Mouse (Mus musculus): ENCODE data around the gene Nup85. TPM values are rescaled to one million over a fixed set of nuclear protein-coding genes. Genes with fewer than 3 reads are reported as not detected.
A peak's percentile ranks its signal among the peaks of the same experiment; 100 is the strongest.

Gene Nup85
- polyA plus RNA-seq, 1 experiment from 2014 or later: 187 TPM

GRCm38 (mm10) chr11:115590526-115591075 is 26.4 kb downstream of the Nup85 start:
- Histone ChIP-seq H3K4me1 (ENCODE audit: control insufficient read depth, insufficient read depth, low read length) (no peaks in the 10 kb centered on the region), H3K4me3 (ENCODE audit: low read depth, low read length) (no peak overlapping the region), H3K27me3 (ENCODE audit: control insufficient read depth, insufficient read depth, low read length) (no peaks in the 10 kb centered on the region), H3K36me3 (ENCODE audit: control insufficient read depth, insufficient read depth, low read length) (peaks cover 36% of the 10 kb centered on the region), H3K9me3 (ENCODE audit: control insufficient read depth, low read length) (no peaks in the 10 kb centered on the region), H3K4me2 (ENCODE audit: low read depth) (no peak overlapping the region), H3K9ac (ENCODE audit: low read length) (no peak overlapping the region), H3K27ac (ENCODE audit: low read depth, low read length) (no peak overlapping the region)
- ATAC-seq (ENCODE audit: insufficient read depth, low FRiP score, low TSS enrichment) (no peak), DNase-seq (ENCODE audit: low spot score) (no peak)
- WGBS: 80% methylated on average over 2 of the region's 2 CpGs

- Histone ChIP-seq H3K27me3 (ENCODE audit: control insufficient read depth, insufficient read depth, low read length) (no peaks in the 10 kb centered on the region), H3K36me3 (ENCODE audit: control insufficient read depth, insufficient read depth, low read length) (peaks cover 16% of the 10 kb centered on the region), H3K27ac (ENCODE audit: low read depth, low read length) (no peak overlapping the region), H3K4me1 (ENCODE audit: control insufficient read depth, insufficient read depth, low read length) (no peaks in the 10 kb centered on the region), H3K9ac (ENCODE audit: low read length) (no peak overlapping the region), H3K9me3 (ENCODE audit: control insufficient read depth, low read length) (no peaks in the 10 kb centered on the region), H3K4me2 (ENCODE audit: low read depth) (no peak overlapping the region), H3K4me3 (ENCODE audit: low read depth, low read length) (no peak overlapping the region)
- ATAC-seq (ENCODE audit: insufficient read depth, low FRiP score, low TSS enrichment) (no peak), DNase-seq (ENCODE audit: low spot score) (no peak)
- WGBS: 96% methylated on average over 3 of the region's 3 CpGs
Observed at GRCm38 (mm10) chr11:115595209-115595608, 31.0 kb downstream of the Nup85 start.

DNA sequence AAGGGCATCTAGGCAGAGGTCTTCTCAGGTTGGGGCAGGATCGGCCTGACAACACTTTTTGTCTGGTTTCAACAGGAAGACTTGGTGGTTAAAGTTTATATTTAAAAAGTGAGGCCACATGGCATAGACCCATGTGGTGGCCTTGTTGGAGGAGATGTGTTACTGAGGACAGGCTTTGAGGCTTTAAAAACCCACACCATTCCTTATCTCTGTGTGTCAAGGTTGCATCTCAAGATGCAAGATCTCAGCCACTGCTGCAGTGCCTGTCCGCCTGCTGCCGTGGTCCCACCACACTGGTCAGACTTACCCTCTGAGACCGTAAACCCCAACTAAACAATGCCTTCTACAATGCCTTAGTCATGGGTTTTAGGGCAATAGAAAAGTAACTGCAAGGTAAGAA is 34.1 kb downstream of the Nup85 start:
- ATAC-seq (ENCODE audit: insufficient read depth, low FRiP score, low TSS enrichment): no peak
- peaks cover 11% of the 10 kb centered on the region for H3K4me1 ChIP-seq (ENCODE audit: control insufficient read depth, insufficient read depth, low read length)
- no peak overlapping the region for H3K27ac ChIP-seq (ENCODE audit: low read depth, low read length)
- H3K9me3 ChIP-seq (ENCODE audit: control insufficient read depth, low read length): no peaks in the 10 kb centered on the region
- no peaks in the 10 kb centered on the region for H3K27me3 ChIP-seq (ENCODE audit: control insufficient read depth, insufficient read depth, low read length)
- no peak for DNase-seq (ENCODE audit: low spot score)
- H3K9ac ChIP-seq (ENCODE audit: low read length): no peak overlapping the region
- H3K4me3 ChIP-seq (ENCODE audit: low read depth, low read length): no peak overlapping the region
- no peak overlapping the region for H3K4me2 ChIP-seq (ENCODE audit: low read depth)
- peaks cover 13% of the 10 kb centered on the region for H3K36me3 ChIP-seq (ENCODE audit: control insufficient read depth, insufficient read depth, low read length)
- 85% methylated on average over 4 of the region's 4 CpGs for WGBS

DNA sequence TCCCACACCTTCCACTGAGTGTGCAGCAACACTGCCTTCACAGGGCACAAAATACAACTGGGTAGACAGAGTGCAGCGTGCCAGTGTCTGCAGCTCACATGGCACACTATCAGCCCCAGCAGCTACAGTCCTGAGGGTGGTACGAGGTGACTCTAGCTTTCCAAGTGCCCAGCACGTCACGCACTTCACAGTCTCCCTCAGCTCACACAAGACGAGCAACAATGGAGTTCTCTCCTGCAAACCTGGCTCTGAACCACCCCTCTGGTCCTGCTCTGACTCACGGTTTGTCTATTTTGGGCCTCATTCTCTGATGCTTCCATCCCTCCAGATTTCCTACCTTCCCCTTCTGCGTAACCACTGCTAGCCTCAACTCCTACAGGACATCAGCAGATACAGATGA is 35.5 kb downstream of the Nup85 start:
- Histone ChIP-seq H3K9me3 (ENCODE audit: control insufficient read depth, low read length) (no peaks in the 10 kb centered on the region), H3K4me2 (ENCODE audit: low read depth) (no peak overlapping the region), H3K9ac (ENCODE audit: low read length) (no peak overlapping the region), H3K4me3 (ENCODE audit: low read depth, low read length) (no peak overlapping the region), H3K27me3 (ENCODE audit: control insufficient read depth, insufficient read depth, low read length) (no peaks in the 10 kb centered on the region), H3K4me1 (ENCODE audit: control insufficient read depth, insufficient read depth, low read length) (peaks cover 14% of the 10 kb centered on the region), H3K27ac (ENCODE audit: low read depth, low read length) (no peak overlapping the region), H3K36me3 (ENCODE audit: control insufficient read depth, insufficient read depth, low read length) (peaks cover 8% of the 10 kb centered on the region)
- 94% methylated on average over 7 of the region's 7 CpGs for WGBS
- DNase-seq (ENCODE audit: low spot score) (no peak), ATAC-seq (ENCODE audit: insufficient read depth, low FRiP score, low TSS enrichment) (no peak)

- WGBS: 97% methylated on average over 15 of the region's 15 CpGs
- no peak overlapping the region for H3K4me3 ChIP-seq (ENCODE audit: low read depth, low read length)
- H3K9ac ChIP-seq (ENCODE audit: low read length): no peak overlapping the region
- no peaks in the 10 kb centered on the region for H3K27me3 ChIP-seq (ENCODE audit: control insufficient read depth, insufficient read depth, low read length)
- H3K4me1 ChIP-seq (ENCODE audit: control insufficient read depth, insufficient read depth, low read length): peaks cover 16% of the 10 kb centered on the region
- DNase-seq (ENCODE audit: low spot score) (no peak), ATAC-seq (ENCODE audit: insufficient read depth, low FRiP score, low TSS enrichment) (no peak)
- peaks cover 6% of the 10 kb centered on the region for H3K36me3 ChIP-seq (ENCODE audit: control insufficient read depth, insufficient read depth, low read length)
- H3K4me2 ChIP-seq (ENCODE audit: low read depth): no peak overlapping the region
- H3K27ac ChIP-seq (ENCODE audit: low read depth, low read length): no peak overlapping the region
- H3K9me3 ChIP-seq (ENCODE audit: control insufficient read depth, low read length): no peaks in the 10 kb centered on the region
Observed at GRCm38 (mm10) chr11:115600743-115601142, 36.5 kb downstream of the Nup85 start.

GRCm38 (mm10) chr11:115601174-115601573 is 36.9 kb downstream of the Nup85 start:
- H3K4me1 ChIP-seq (ENCODE audit: control insufficient read depth, insufficient read depth, low read length): peaks cover 16% of the 10 kb centered on the region
- H3K9me3 ChIP-seq (ENCODE audit: control insufficient read depth, low read length): no peaks in the 10 kb centered on the region
- DNase-seq (ENCODE audit: low spot score) (no peak), ATAC-seq (ENCODE audit: insufficient read depth, low FRiP score, low TSS enrichment) (no peak)
- no peak overlapping the region for H3K9ac ChIP-seq (ENCODE audit: low read length)
- H3K27ac ChIP-seq (ENCODE audit: low read depth, low read length): no peak overlapping the region
- peaks cover 6% of the 10 kb centered on the region for H3K36me3 ChIP-seq (ENCODE audit: control insufficient read depth, insufficient read depth, low read length)
- WGBS: 96% methylated on average over 4 of the region's 4 CpGs
- no peak overlapping the region for H3K4me3 ChIP-seq (ENCODE audit: low read depth, low read length)
- H3K4me2 ChIP-seq (ENCODE audit: low read depth): no peak overlapping the region
- H3K27me3 ChIP-seq (ENCODE audit: control insufficient read depth, insufficient read depth, low read length): no peaks in the 10 kb centered on the region

DNA sequence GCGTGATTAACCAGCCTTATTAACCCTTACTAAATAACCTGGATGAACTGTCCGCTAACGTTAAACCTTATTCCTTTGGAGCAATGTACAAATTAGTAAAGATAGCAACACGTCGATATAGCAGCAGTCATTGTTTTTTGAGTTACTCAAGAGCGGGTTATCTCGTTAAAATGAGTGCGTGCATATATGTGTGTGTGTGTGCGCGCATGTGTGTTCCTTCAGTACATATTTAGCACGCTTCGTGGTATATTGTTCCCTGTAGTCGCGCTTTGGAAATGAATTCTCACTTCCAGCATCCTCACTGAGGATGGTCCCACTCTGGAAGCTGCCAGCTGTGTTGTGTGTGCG is 38.9 kb downstream of the Nup85 start:
- Histone ChIP-seq H3K4me3 (ENCODE audit: low read depth, low read length) (peak overlapping the region; percentile 98), H3K27ac (ENCODE audit: low read depth, low read length) (peak overlapping the region; percentile 83), H3K9ac (ENCODE audit: low read length) (peak overlapping the region; percentile 95), H3K4me2 (ENCODE audit: low read depth) (peak overlapping the region; percentile 83), H3K36me3 (ENCODE audit: control insufficient read depth, insufficient read depth, low read length) (peaks cover 19% of the 10 kb centered on the region), H3K4me1 (ENCODE audit: control insufficient read depth, insufficient read depth, low read length) (peaks cover 16% of the 10 kb centered on the region), H3K9me3 (ENCODE audit: control insufficient read depth, low read length) (no peaks in the 10 kb centered on the region), H3K27me3 (ENCODE audit: control insufficient read depth, insufficient read depth, low read length) (no peaks in the 10 kb centered on the region)
- no peak for DNase-seq (ENCODE audit: low spot score)
- ATAC-seq (ENCODE audit: insufficient read depth, low FRiP score, low TSS enrichment): no peak
- WGBS: 7% methylated on average over 15 of the region's 15 CpGs

- WGBS: under 1% methylated on average over 85 of the region's 93 CpGs
- Histone ChIP-seq H3K9ac (ENCODE audit: low read length) (peak within 1 kb of the TSS; percentile 95), H3K4me3 (ENCODE audit: low read depth, low read length) (peak within 1 kb of the TSS; percentile 98), H3K4me1 (ENCODE audit: control insufficient read depth, insufficient read depth, low read length) (peaks cover 16% of the 10 kb centered on the region), H3K27me3 (ENCODE audit: control insufficient read depth, insufficient read depth, low read length) (no peaks in the 10 kb centered on the region), H3K4me2 (ENCODE audit: low read depth) (peak within 1 kb of the TSS; percentile 83), H3K27ac (ENCODE audit: low read depth, low read length) (peak within 1 kb of the TSS; percentile 83), H3K9me3 (ENCODE audit: control insufficient read depth, low read length) (no peaks in the 10 kb centered on the region), H3K36me3 (ENCODE audit: control insufficient read depth, insufficient read depth, low read length) (peaks cover 15% of the 10 kb centered on the region)
- peak; percentile 95 for DNase-seq (ENCODE audit: low spot score)
- peak; percentile 96 for ATAC-seq (ENCODE audit: insufficient read depth, low FRiP score, low TSS enrichment)
Observed at GRCm38 (mm10) chr11:115603476-115604303, 39.5 kb downstream of the Nup85 start, which contains the start of the genes Mrps7 and Gga3. Mrps7 (plus strand) TSS chr11:115603925. Gga3 (minus strand) TSS chr11:115604051.

DNA sequence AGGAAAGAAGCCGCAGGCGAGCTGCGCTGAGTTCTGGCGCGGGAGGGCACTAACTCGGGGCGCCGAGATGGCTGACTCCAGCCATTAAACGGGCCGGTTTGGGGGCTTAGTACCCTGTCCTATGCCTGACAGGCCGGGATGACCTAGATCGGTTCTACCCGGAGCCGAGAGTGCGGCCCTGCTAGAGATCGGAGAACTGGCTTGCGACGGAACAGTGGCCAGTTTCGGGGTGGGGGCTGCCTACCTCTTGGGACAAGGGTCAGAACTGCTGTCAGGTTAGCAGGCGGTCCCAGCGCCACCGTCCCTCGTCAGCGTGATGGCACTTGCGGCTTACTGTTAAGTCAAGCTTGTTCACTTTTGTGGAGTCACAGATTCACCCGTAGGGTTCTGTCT is 40.1 kb downstream of the Nup85 start:
- Histone ChIP-seq H3K4me3 (ENCODE audit: low read depth, low read length) (peak overlapping the region; percentile 98), H3K9ac (ENCODE audit: low read length) (peak overlapping the region; percentile 95), H3K27ac (ENCODE audit: low read depth, low read length) (peak overlapping the region; percentile 83), H3K4me1 (ENCODE audit: control insufficient read depth, insufficient read depth, low read length) (peaks cover 16% of the 10 kb centered on the region), H3K9me3 (ENCODE audit: control insufficient read depth, low read length) (no peaks in the 10 kb centered on the region), H3K27me3 (ENCODE audit: control insufficient read depth, insufficient read depth, low read length) (no peaks in the 10 kb centered on the region), H3K36me3 (ENCODE audit: control insufficient read depth, insufficient read depth, low read length) (peaks cover 15% of the 10 kb centered on the region), H3K4me2 (ENCODE audit: low read depth) (peak overlapping the region; percentile 83)
- WGBS: under 1% methylated on average over 26 of the region's 26 CpGs
- ATAC-seq (ENCODE audit: insufficient read depth, low FRiP score, low TSS enrichment): peak; percentile 42; the same call in 1 of the 2 replicates
- DNase-seq (ENCODE audit: low spot score): peak; percentile 33
